Mouse (Mus musculus) forelimb bud, embryonic 11.5 days (tissue): ENCODE data around the gene Scn4a.
"Not testable (repeated sequence)": the region's sequence is repeated elsewhere in the genome, so short reads cannot be mapped to it uniquely, and the experiment has no call there.

Source experiments
- DNase-seq: peaks from one replicate; pipeline ENCODE4 v3.0.0-alpha.2; 2012; ENCODE audit warnings: low read depth, low spot score

Scn4a gene

DNA sequence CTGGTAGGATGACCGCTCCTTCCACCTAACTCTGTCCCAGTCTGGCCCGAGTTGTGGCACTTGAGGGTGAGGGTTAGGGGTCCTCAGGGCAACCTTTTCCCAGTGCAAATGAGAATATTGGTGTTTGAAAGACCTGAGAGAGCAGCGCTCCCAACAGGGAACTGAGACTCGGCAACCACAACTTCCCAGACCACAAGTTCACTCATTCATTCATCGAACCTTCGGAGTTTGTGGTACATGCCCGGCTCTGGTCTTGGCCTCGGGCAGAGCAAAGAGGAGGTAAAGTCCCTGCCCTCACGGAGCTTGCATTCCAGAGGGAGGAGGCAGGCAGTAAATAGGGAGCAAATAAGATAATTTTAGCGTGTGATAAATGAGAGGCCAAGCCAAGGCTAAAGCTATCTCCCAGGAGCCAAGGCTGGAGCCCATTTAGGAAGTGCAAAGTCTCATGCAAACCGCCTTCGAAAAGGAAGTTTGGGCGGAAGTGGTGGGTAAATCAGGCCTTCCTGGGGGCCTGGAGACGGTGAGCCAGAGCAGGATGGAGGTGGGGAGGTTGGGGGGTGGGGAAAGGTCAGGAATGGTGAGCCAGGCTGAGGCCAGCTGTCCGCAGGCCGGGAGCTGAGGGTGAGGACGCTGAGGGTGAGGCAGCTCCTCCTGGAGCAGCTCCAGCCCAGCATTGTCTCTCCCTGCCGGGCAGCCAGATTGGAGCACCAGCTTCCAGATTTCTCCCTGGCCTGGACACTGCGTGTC, 2.5 kb upstream of the Scn4a start:
- DNase-seq, result no peak

DNA sequence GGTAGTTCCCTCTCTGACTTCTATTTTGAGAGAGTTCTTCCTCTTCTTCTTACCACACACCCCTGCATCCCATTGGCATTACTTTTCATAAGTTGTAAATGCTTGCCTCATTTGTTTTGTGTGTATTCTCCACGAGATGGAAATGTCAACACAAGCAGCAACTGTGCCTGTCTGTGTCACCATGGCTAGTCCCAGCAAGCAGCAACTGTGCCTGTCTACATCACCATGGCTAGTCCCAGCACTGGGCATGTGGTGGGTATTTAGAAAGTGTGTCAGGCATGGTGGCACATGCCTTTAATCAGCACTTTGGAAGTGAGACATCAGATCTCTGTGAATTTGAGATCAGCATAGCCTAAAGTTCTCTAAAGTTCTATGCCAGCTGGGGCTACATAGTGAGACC, 1.1 kb upstream of the Scn4a start:
- DNase-seq, result no peak

DNA sequence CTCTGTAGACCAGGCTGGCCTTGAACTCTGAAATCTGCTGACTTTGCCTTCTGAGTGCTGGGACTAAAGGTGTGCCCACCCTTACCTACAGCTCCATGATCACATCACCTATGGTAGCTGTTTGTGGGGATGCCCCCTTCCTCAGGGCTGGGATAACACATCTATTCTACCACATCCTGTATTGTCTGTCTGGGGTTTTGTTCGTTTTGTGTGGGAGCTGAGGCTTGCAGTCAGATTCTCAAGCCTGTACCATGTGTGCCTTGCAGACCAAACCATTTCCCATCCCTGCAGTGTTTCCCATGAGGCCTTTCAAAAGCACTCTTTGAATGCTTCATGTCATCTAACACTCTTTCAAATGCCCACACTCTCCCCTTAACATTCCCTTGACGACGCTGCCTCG, 1.1 kb downstream of the Scn4a start:
- DNase-seq, result no peak

DNA sequence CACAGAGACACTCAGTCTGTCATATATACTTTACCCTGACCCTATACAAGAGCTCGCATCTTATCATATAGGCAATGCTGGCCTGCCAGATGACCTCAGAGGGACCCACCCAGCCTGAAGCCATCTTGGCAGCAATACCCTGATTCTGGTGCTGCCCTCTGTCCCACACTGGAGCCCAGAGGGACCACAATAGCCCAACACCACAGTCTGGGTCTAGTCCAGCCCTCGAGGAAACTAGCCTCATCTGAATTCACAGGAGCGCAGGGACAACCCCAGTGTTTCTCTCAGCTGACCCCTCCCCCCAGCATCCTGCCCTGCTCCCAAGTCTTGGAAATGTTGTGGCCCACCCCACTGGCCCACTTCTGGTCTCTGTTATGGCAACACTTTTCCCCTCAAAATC, 1.8 kb downstream of the Scn4a start:
- DNase-seq, result no peak

DNA sequence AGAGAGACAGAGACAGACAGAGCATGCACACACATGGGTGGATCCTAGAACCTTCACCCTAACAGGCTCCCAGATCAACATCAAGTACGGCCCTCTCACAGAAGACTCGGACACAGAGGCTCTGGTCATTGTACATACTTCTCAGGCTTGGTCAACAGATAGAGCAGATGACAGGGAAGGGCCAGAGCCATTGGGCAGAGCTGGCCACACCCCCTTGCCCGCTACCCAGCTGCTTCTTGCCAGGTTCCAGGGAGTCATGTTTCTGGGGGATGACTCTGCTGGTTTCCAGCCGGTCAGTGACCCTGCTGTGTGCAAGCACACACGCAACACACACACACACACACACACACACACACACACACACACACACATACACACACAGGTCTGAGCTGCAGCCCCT, 2.2 kb downstream of the Scn4a start:
- DNase-seq, result no peak

DNA sequence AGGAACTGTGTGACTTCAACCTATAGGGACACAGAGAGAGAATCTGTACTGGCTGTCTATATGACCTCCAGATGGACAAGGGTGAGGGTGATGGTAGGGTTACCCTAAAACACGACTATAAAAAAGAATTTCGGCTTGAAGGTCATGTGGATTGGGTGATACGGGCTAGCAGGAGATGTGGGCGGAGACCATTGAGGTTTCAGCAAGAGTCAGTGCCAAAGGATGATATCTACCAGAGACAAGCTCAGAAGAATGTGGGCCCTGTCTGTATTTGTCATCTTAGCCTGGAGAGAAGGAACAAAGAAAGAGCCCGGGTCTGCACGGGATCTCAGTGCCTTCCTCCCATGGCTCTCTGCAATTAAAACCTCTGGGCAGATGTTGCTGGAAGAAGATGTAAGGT, 3.3 kb downstream of the Scn4a start:
- DNase-seq, result no peak

DNA sequence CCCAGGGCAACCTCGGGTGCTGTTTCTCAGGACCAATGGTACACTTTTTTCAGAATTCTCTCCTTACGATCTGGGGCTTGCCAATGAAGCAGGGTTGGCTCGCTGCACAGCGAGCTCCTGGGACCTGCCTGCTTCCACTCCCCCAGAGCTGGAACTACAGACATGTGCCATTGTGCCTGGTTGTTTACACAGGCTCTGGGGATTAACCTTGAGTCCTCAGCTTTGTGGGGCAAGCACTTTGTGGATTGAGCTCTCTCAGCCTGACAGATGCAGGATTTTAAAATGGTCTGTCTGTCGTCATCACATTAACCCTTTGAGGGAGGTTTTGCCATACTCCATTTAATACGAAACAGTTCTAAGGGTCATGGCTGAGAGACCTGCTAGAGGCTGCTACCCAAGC, 8.2 kb downstream of the Scn4a start:
- no peak for DNase-seq

DNA sequence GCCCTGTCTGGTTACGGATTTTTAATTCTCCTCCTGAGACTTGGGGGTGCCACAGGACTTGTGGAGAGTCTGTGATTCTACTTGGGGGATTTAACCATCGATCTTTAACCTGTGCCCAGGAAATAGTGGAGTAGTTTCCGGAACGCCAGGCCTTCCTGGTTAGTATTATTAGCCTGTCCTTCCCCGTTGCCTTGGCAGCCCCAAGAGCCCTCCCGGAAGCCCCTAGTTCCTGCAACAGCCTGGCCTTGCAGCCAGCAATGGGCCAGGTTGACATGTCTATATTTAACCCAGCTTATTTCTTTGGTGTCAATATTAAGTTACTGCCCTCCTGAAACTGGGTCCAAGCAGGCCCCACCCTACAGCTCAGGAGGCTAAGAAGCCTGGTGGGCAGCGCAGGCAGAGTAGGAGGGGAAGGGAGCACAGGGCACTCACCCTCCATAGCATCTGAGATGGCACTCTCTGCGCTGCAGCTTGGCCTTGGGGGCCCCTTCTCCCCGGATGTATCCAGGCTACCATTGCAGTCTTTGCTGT, 12.0 kb downstream of the Scn4a start:
- no peak for DNase-seq

DNA sequence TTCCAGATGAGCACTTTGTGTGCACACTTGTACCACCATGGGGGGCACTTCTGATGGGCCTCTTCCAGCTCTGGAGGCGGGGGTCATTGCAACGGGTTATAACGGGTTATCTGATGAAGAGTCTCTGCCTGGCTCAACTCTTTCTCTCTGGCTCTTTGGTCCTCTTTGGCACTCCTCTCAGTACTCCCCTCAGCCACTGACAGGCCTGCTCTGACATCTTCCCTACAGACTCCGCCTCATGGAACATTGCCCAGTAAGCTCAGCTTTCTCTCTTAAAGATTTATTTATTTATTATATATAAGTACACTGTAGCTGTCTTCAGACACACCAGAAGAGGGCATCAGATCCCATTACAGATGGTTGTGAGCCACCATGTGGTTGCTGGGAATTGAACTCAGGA, 13.8 kb downstream of the Scn4a start:
- DNase-seq, result not testable (repeated sequence)

DNA sequence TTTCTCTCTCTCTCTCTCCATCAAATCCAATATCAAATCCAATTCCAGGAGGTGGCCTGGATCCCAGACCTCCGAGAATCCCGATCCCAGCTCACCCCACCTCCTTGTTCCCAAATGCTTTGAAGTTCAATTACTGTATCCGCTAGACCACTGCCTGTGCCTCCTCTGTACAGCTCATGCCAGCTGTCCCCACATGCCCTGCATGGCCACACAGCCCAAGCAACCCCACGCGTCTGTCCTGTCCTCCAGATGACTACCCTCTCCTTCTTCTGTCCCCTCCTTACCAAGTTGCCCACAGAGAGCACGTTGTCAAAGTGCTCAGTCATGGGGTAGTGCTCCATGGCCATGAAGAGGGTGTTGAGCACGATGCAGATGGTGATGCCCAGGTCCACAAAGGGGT, 14.2 kb downstream of the Scn4a start:
- no peak for DNase-seq

DNA sequence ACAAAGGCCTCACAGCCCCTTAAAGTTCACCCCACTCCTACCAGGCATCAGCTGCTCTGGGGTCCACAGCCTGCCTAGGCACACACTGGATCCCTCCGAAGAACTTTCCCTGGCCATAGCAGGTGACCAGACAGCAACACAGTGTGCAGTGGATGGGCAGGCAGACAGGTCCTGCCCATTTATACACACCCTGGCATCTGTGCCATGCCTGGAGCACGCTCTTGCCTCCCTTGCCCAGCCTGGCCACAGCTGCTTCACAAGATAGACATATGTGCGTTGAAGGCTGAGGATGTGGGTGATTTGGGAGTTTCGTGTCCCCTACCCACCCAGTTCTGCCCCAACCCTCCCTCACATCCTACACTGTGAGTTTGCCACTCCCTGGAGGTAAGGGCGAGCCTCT, 15.1 kb downstream of the Scn4a start:
- DNase-seq, result no peak

DNA sequence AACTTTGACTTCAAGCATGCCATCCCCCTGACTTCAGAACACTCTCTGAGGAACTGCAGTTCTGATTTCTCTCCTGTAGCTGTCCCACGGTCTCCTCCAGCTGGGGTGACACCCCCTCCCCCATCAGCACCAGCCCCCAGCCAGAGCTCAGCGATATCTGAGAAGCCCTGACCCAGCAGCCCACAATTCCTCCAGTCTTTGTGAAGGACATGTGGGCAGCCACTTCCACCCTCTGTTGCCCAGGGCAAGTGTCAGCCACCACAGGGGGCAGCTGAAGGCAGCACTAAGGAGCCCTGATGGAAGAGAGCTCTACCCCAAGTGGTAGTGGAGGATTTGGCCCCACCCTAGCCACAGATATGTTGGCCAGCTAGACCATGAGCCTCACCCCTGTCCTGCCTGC, 19.0 kb downstream of the Scn4a start:
- no peak for DNase-seq

DNA sequence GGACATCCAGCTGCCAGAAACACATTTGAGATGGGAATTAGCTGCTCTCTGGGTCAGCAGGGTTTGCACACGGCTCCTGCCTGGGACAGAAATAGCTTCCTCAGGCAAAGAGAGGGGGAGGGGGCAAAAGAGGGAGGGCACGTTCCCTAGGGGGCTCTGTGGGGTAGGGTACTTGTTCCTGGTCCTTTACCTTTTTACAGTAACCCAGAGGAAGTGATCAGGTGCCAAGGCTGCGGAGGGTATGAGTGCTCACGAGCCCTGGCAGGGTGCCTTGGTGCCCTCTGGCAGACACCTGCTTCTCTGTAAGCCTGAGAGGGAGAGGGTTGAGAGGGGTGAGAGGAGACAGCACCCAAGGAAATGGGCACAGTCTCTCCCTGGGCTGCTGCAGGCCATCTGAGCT, 20.6 kb downstream of the Scn4a start:
- DNase-seq, result no peak

DNA sequence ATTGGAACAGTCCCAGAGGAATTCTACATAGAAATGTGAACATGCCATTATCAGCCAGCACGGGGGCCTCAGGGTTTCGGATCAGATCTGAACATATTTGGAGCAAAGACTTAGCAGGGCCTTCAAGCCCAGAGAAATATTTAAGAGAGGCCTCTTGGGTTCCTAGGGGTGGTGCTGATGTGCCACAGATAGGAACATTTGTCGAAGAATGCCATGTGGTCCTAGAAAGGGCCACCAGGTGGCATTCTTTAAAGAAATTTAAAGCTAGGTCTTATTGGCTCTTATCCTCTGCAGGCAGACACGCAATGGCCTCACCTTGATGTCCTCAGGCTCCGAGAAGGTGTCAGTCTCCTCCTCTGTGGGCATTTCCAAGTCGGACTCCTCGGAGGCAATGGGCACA, 23.4 kb downstream of the Scn4a start:
- peak; percentile 27 for DNase-seq

DNA sequence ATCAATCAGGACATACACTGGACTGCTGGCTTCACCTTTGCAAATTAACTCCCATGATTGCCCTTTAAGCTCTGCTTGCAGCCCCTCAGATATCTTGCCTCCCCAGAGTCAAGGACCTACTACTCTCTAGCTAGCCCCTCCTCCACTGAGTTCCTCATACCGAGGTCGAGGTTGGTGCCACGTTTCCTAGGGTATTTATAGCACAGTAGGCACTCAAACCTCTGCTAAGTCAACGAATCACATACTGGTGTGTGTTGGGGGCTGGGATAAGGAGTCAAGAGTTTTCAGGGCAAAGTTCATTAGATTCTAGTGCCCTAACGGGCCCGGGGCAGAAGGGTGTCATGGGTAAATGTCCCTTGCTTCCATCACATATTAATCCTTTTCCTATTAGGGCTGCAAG, 24.0 kb downstream of the Scn4a start:
- DNase-seq, result no peak

DNA sequence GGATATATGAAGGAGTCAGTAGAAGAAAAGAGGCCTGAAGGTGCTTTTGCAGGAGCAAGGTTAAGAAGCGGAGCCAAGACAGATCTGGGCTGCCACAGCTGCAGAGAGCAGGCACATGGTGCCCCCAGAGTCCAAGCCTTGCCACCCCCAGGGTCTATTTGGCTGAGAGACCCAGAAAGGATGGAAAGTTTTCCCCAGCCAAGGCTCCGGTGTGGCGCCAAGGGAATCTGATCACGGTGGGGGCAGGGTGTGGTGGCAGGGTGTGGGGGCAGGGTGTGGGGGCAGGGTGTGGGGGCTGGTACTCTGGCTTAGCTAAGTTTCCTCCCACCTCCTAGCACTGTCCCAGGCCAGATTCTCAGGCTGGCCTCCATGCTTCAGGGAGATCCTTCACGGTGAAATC, 24.6 kb downstream of the Scn4a start:
- no peak for DNase-seq

DNA sequence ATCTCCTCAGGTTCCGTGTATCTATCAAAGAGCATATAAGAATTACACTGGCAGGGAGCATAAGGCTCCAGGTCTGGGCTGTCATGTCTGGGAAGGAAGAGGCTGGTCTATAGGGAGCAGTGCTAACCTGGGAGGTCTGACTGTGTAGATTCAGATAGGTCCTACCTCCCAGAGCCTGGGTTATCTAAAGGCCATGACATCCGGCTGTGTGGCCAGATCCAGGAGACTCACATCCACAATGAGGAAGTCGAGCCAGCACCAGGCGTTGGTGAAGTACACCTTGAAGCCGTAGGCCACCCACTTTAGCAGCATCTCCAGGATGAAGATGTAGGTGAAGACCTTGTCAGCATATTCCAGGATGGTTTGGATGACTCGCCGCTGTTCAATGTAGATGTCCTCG, 26.6 kb downstream of the Scn4a start:
- no peak for DNase-seq

DNA sequence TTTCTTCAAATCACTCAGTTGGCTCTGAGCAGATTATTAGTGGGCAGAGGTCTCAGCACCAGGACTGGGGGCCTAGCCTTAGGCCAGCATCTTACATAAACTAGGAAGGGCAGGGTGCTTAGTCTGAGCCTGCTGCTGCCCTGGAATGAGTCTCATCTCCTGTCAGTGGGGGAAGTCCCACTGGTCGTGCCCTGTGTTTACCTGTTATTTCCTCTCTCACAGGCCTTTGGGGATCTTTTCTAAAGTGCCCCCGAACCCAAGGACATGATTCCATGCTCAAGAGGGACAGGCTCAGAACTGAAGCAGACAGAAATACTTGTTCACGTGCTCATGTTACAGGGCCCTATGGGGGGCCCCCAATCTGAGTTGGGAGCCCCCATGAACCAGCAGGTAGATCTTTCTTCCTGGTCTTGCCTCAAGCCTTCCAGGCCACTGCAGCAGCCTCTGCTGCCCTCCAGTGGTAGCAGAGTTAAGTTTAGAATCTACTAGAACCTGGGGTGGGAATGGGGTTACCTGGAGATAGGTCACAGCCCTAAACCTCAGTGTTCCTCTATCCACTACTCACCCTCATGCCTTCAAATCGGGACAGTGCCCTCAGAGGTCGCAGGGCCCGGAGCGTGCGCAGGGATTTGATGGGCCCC, 27.4 kb downstream of the Scn4a start:
- DNase-seq, result peak; percentile 63

DNA sequence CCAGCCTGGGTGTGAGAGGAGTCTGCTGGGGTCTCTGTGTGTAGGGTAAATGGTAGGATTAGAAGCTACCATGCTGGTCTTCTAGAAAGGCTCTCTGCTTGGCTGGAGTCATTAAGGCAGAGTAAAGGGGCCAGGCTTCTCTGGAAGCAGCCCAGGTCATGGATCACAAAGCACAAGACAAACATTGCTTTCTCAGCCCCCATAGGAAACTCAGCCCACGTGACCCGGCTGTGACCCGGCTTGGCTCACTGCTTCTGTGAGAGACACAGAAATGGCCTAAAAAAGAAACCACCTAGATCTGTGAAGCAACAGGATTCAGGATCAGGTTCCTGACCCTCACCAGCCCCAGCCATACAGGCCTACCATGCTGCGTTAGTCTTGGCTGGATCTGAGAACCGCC, 28.2 kb downstream of the Scn4a start:
- no peak for DNase-seq

DNA sequence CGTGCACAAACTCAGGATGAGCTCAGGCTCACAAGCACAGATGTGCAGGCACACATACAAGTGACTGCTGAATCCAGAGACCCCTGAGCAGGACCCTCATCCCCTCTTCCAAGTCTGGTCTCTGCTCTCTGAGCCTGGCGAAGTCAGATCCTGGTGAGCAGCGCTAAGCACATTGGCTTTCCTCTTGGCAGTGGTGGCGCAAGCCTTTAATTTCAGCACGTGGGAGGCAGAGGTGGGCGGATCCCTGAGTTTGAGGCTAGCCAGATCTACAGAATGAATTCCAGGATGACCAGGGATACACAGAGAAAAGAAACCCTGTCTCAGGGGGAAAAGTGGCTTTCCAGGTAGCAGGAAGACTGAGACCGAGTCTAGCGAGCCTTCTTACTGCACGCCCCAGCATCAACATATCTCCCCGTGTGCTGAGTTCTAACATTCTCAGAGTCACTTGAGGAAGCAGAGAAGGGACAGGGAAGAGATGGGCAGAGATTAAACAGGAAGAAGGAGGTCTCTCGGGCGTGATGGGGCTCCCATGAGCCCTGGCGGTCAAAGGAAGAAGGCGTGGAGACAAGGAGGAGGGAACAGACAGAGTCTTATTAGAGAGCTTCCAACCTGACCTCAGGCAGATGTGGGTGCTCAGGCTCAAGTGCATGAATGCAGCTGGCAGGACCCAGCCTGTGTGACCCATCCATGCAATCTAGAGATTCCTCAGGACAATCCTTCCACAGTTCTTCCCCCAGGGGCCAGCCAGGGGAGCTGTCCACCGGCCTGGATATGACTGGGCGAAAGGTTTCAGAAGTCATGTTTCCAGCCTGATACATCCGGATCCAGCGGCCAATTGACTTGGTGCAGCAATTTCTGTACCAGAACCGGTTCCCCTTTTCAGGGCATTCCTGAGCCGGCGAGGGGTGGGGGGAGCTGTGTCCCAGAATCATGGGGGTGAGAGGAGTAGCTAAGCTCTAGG, 34.4 kb downstream of the Scn4a start:
- no peak for DNase-seq

DNA sequence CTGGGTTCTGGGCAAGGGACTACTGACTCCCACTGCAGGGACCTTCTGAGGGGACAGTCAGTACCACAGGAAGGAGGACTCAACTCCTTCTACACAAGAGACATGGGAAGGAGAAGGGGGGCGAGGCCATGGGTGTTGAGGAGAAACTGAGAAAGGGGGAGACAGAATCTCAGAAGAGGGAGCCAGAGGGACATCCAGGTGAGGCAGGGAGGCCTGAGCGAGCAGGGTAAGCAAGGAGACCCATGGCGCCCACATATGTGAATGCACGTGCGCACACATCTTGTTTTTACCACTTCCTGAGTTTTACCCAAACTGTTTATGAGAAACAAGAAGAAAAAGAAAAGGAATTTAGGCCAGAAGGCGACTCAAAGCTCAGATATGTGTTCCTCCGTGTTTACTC, 35.3 kb downstream of the Scn4a start:
- DNase-seq, result no peak

DNA sequence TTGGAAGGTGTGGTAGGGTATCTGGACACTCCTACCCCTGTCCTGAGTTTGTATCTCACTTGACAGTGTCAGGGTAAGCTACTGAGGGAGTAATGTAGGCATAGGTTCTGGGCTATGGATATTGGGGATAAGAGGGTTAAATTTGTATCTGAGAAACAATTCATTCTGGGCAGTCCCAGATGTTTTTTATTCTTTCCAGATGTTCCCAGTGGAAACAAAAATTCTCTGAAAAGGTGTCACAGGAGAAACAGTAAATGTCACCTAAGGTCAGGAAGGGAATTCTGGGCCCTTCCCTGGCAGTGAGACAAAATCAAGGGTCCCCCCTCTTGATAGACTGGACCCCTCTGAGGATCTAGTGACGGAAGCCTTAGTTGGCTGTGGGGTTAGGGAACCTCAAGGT, 36.7 kb downstream of the Scn4a start:
- peak; percentile 63 for DNase-seq
